Mouse (Mus musculus): ENCODE measurements around the gene Rab28. TPM values are rescaled to one million over a fixed set of nuclear protein-coding genes. Genes with fewer than 3 reads are reported as not detected.
A peak's percentile ranks its signal among the peaks of the same experiment; 100 is the strongest.

Gene Rab28
- polyA plus RNA-seq, 1 experiment, result 36.5 TPM

DNA sequence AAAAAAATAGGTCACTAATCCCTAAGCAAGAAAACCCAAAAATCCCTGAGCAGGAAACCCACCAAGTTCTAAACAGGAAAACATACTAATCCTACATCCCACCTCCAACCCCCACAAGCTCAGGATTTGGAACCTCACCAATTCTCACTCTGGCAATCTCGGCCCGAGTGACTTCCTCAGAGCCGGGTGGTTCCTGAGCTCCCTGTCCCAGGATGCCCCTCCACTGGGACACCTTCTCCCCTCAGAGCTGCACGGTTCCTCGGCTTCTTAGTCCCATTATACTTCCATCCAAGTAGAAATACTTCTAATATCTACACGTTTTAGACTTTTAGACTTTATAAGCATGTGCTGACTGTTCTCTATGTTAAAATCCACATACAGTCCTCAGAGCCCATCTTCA, 41.9 kb downstream of the Rab28 start:
- Histone ChIP-seq H3K4me3 (replicated peaks; ENCODE audit: extremely low read depth, low read depth, low read length) (no peak overlapping the region), H3K4me1 (ENCODE audit: control insufficient read depth, insufficient read depth, low read length) (no peaks in the 10 kb centered on the region)
- DNase-seq, result no peak
- 60% methylated on average over 6 of the region's 6 CpGs for WGBS
- no peak for TF ChIP-seq CTCF (IDR thresholded peaks at IDR 0.05; ENCODE audit: insufficient read depth, low read length)
- no peak for TF ChIP-seq POLR2A (IDR thresholded peaks at IDR 0.05; ENCODE audit: borderline replicate concordance, extremely low read depth, low read depth, low read length)

DNA sequence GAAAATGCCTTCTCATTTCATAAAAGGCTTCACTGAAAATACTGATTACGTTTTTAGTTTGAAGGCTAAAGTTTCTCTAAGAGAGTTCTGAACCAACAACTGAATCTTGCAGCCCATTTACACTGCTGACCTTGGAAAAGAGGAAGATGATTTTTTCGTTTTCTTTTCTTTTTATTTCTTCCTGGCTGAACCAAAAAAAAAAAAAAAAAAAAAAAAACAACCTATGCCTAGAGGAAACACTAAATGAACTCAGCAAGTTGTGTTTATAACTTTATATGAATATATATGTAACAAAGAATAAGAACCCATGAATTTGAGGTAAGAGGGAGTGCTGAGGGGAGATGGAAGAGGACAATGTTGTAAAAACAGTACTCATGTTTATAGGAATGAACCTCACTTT, 71.2 kb downstream of the Rab28 start:
- no peaks in the 10 kb centered on the region for H3K4me1 ChIP-seq (ENCODE audit: control insufficient read depth, insufficient read depth, low read length)
- TF ChIP-seq CTCF (IDR thresholded peaks at IDR 0.05; ENCODE audit: insufficient read depth, low read length), result no peak
- no peak for TF ChIP-seq POLR2A (IDR thresholded peaks at IDR 0.05; ENCODE audit: borderline replicate concordance, extremely low read depth, low read depth, low read length)
- 74% methylated on average over 2 of the region's 2 CpGs for WGBS
- DNase-seq, result no peak
- H3K4me3 ChIP-seq (replicated peaks; ENCODE audit: extremely low read depth, low read depth, low read length), result no peak overlapping the region

DNA sequence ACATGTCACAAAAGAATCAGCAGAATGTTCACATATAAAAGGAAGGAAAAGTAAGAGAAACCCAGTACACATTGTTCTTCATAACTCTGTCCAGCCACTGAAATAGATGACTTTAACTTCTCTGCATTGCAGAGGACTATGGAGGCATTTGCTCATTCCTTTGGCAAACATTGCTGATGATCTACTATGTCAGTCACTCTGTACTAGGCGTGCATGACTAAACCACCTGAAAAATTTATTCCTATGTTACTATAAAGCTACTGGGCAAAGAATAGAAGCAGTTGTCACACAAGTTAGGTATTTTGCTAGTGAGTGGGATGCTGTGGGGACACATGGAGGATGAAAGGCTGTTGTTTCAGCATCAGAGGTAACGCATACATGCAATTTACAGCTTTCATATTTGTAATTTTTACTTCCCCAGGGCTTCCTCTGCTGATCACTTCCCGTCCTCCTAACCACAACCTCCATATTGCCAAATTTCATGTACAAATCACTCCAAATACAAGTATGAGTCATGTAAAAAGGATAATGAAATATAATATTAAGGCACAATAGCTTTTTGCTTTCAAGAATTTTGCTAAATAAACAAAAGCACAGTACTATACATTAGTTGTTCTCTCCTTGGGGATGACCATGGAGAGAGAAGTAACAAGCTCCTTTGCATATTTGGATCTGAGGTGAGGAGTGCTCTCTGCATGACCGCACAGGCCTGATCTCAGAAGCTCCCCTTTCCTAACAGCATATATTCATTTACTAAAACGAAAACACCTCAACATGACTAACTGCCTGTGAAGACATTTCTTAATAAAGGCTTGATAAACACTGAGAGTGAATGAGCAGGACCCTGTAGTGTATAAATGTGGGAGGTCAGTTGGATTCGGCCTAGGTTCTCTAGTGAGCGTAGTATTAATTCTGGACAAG, 80.5 kb downstream of the Rab28 start:
- Histone ChIP-seq H3K4me1 (ENCODE audit: control insufficient read depth, insufficient read depth, low read length) (no peaks in the 10 kb centered on the region), H3K4me3 (replicated peaks; ENCODE audit: extremely low read depth, low read depth, low read length) (no peak overlapping the region)
- 89% methylated on average over 7 of the region's 7 CpGs for WGBS
- no peak for DNase-seq
- TF ChIP-seq POLR2A (IDR thresholded peaks at IDR 0.05; ENCODE audit: borderline replicate concordance, extremely low read depth, low read depth, low read length), result no peak
- TF ChIP-seq CTCF (IDR thresholded peaks at IDR 0.05; ENCODE audit: insufficient read depth, low read length), result no peak

DNA sequence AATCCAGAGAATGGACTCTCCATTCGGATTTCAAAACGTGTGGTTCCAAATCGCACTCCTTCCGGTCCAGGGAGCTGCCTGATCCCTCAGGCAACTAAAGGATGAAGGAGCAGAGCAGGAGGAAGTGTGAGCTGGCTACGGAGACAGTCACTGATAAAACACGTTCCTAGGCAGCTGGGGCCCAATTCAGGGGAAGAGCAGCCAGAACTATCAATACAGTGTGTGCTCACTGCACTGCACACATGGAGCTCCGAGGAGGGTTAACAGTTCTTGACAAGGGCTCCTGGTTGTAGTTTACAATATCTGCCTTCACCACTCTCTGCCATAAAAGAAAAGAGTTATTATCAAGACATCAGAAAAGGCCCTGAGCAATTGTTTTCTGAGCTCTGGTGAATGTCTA, 82.4 kb downstream of the Rab28 start:
- Histone ChIP-seq H3K4me3 (replicated peaks; ENCODE audit: extremely low read depth, low read depth, low read length) (no peak overlapping the region), H3K4me1 (ENCODE audit: control insufficient read depth, insufficient read depth, low read length) (peaks cover 2% of the 10 kb centered on the region; the same call in 1 of the 2 replicates)
- no peak for TF ChIP-seq CTCF (IDR thresholded peaks at IDR 0.05; ENCODE audit: insufficient read depth, low read length)
- DNase-seq, result no peak
- 57% methylated on average over 7 of the region's 7 CpGs for WGBS

DNA sequence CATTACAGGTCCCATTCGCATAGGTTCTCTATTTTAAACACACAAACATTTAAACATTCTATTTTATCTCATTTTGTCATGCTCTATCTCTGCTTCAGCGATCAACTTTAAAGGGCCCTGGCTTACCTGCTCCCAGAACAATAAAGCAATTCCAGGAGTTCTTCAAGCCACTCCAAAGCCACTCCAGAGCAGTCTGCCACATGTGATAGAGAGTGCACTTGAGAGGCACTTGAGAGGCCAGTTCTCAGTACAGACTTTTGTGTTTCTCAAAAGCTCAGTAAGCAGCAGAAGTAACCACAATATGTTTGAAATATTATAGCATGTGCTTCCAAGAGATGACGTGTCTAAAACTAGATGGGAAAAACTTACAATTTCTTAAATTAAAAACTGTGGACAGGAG, 86.2 kb downstream of the Rab28 start:
- H3K4me3 ChIP-seq (replicated peaks; ENCODE audit: extremely low read depth, low read depth, low read length), result no peak overlapping the region
- WGBS, result 67% methylated on average over 3 of the region's 3 CpGs
- peaks cover 2% of the 10 kb centered on the region; the same call in 1 of the 2 replicates for H3K4me1 ChIP-seq (ENCODE audit: control insufficient read depth, insufficient read depth, low read length)
- TF ChIP-seq POLR2A (IDR thresholded peaks at IDR 0.05; ENCODE audit: borderline replicate concordance, extremely low read depth, low read depth, low read length) (no peak), CTCF (IDR thresholded peaks at IDR 0.05; ENCODE audit: insufficient read depth, low read length) (no peak)
- peak; percentile 20 for DNase-seq

DNA sequence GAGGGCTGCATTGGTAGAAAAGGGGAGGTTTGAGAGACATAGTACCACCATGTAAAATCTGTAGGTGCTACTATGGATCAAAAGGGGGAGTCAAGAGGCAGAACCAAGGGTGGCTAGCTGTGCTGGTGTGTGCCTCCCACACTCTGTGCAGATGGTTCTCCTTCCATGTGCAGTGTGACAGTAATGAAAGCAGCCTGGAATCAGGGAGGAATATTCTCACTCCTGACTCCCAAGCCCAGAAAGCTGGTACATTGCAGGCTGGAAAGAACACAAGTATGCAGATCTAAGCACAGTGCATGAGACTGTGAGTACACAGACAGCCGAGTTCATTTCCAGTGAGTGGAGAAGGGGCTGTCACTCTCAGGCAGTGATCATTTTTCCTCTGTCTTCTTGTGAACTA, 89.0 kb downstream of the Rab28 start:
- TF ChIP-seq POLR2A (IDR thresholded peaks at IDR 0.05; ENCODE audit: borderline replicate concordance, extremely low read depth, low read depth, low read length) (no peak), CTCF (IDR thresholded peaks at IDR 0.05; ENCODE audit: insufficient read depth, low read length) (no peak)
- no peak for DNase-seq
- Histone ChIP-seq H3K4me1 (ENCODE audit: control insufficient read depth, insufficient read depth, low read length) (peaks cover 2% of the 10 kb centered on the region; the same call in 1 of the 2 replicates), H3K4me3 (replicated peaks; ENCODE audit: extremely low read depth, low read depth, low read length) (no peak overlapping the region)
- 47% methylated on average over 1 of the region's 1 CpGs for whole genome bisulfite sequencing

DNA sequence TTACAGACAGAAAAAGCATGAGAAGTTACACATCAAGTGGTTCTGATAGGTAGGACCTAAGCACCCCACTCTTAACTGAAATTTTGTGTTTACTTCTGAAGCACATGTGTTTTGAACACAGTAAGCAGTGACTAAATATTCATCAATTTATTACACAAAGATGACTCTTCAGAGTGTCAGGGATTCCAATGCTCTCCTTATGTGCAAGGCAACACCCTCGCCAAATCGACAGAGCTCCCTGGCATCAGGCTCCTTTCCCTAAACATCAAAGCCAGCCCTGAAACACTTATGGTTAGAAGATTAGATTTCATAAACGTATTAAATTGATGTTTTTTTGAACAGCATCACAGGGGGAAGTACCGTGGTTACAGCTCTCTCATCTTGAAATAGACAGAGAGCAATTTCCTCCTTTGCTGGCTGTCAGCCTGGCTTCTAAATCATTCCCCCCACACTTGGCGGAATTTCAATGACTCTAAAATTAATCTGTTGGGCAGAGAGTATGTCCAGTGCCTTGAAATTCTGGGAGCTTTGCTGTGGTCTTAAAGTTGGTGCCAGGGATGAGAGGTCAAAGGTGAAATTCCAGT, 97.4 kb downstream of the Rab28 start:
- H3K4me3 ChIP-seq (replicated peaks; ENCODE audit: extremely low read depth, low read depth, low read length), result no peak overlapping the region
- WGBS, result 22% methylated on average over 5 of the region's 5 CpGs
- H3K4me1 ChIP-seq (ENCODE audit: control insufficient read depth, insufficient read depth, low read length), result no peaks in the 10 kb centered on the region
- no peak for TF ChIP-seq POLR2A (IDR thresholded peaks at IDR 0.05; ENCODE audit: borderline replicate concordance, extremely low read depth, low read depth, low read length)
- TF ChIP-seq CTCF (IDR thresholded peaks at IDR 0.05; ENCODE audit: insufficient read depth, low read length), result no peak
- DNase-seq, result no peak

DNA sequence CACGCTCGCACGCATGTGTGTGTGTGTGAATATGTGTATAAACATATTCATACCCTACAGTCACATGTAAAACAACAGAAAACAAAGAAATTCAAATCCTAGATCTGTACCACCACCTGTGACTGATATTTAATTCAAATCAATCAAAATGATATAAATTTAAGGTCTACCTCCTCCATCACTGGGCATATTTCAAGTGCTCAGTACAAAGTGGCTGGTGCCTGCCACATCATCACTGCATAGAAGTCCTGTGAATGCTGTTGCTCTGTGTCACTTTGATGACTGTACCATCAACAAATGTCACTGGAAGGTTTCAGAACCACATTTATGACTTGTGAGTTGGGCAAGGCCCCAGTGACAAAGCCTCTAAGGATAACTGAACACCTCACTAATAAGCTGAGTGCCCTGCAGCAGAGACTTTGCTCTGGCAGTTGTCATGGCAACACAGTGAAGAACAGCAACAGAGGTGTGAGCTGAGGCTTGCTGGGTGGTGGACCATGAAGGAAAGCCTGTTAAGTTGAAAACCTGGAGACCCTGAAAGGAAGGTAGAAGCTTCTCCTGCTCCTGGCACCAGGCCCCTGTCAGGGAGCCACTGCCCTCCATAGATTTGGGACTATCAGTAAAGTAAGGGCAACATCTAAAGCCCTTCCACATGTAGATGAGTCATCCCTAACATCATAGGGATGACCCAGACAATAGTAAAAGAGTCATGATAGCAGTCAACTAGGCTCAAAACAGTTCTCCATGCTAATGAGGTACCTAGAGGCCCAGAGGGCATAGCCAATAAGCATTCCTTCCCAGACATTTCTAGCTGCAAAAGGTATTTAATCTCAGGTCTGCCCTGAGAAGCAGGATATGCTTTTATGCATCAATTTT, 111.5 kb downstream of the Rab28 start:
- 95% methylated on average over 3 of the region's 3 CpGs for WGBS
- Histone ChIP-seq H3K4me1 (ENCODE audit: control insufficient read depth, insufficient read depth, low read length) (no peaks in the 10 kb centered on the region), H3K4me3 (replicated peaks; ENCODE audit: extremely low read depth, low read depth, low read length) (no peak overlapping the region)
- no peak for DNase-seq
- no peak for TF ChIP-seq POLR2A (IDR thresholded peaks at IDR 0.05; ENCODE audit: borderline replicate concordance, extremely low read depth, low read depth, low read length)

DNA sequence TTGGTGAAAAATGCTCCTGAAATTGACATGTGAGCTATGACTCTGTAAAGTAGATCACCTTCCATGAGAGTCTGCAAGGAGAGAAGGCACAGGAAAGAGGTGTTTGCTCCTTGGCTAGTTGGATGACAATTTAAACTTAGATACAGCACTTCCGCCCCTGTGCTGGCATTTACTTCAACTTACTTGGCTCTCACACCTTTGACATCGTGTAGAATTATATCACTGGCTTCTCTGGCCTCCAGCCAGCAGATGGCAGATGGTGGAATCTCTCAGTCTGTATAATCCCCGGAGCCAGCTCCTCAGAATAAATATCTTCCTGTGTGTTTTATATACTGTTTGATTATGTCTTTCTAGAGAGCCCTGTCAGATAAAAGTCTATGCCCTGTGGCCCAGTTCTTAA, 112.8 kb downstream of the Rab28 start:
- H3K4me3 ChIP-seq (replicated peaks; ENCODE audit: extremely low read depth, low read depth, low read length), result no peak overlapping the region
- no peak for TF ChIP-seq POLR2A (IDR thresholded peaks at IDR 0.05; ENCODE audit: borderline replicate concordance, extremely low read depth, low read depth, low read length)
- no peak for TF ChIP-seq CTCF (IDR thresholded peaks at IDR 0.05; ENCODE audit: insufficient read depth, low read length)

More for the DNA sequence above, 112.8 kb downstream of the Rab28 start:
- DNase-seq, result no peak
- 24% methylated on average over 3 of the region's 3 CpGs for WGBS
- H3K4me1 ChIP-seq (ENCODE audit: control insufficient read depth, insufficient read depth, low read length), result no peaks in the 10 kb centered on the region

All from lung, adult 2 months (tissue).